Mouse (Mus musculus): Measurements from ENCODE around the gene Trim67.

Gene Trim67

GRCm38 (mm10) chr8:124878141-124878540, 85.2 kb downstream of the Trim67 start:
- DNase-seq (ENCODE audit: low spot score) = no peak

- DNase-seq (ENCODE audit: low spot score) = no peak
These were observed 86.1 kb downstream of the Trim67 start for GRCm38 (mm10) chr8:124878946-124879526.

All from lung, postnatal 25 days (tissue).